Mouse (Mus musculus) kidney, adult 11 months (tissue): ENCODE measurements around the gene Mup15.
"Not testable (repeated sequence)": the region's sequence is repeated elsewhere in the genome, so short reads cannot be mapped to it uniquely, and the experiment has no call there.

ENCODE experiments used
- DNase-seq: peaks from one replicate; pipeline ENCODE4 v3.0.0; 2022

The Mup15 gene

DNA sequence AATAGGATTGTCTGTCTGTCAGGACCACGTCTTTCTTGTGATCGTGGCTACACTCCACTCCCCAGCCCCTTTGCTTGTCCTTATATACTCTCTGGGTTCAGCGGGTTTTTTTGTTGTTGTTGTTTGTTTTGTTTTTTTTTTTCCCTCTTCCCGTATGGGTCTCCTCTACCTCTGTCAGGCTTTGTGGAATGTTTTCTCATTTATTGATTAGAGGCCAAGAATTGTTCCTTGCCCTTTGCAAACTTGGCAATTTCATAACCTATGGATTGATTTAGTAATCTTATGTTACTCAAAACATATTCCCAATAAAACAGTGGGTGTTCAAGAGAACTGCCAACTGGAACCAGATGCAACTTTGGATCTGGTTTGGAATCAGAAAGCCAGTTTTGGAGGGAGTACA is at the start of gene Mup15:
Gene Mup15 (minus strand): TSS at position 101 of the 400 bp plus-strand sequence.
- DNase-seq: not testable (repeated sequence)
